Mouse (Mus musculus) Patski (cell line): Measurements from ENCODE around the gene A3galt2. TPM values are rescaled to one million over a fixed set of nuclear protein-coding genes. Genes with fewer than 3 reads are reported as not detected.

ENCODE experiments used
- ATAC-seq: fragments of 100-300 bp; one replicate; pipeline ENCODE4 v1.8.0; 2021
- CTCF ChIA-PET: fragments of 350-600 bp; sonication (Branson Sonifier 250); formaldehyde crosslinking; loops from one replicate; lab custom pipeline; 2022; ENCODE audit warnings: inconsistent platforms; lab: Charles Lee
- POLR2A ChIA-PET: fragments of 350-600 bp; sonication (Branson Sonifier 250); formaldehyde crosslinking; loops from one replicate; lab custom pipeline; 2022; ENCODE audit warnings: antibody characterized with exemption, inconsistent platforms; lab: Charles Lee
- DNase-seq: peaks from one replicate; pipeline ENCODE4 v3.0.0-alpha.2; 2011; ENCODE audit warnings: low read depth, low spot score
- H3K27me3 ChIP-seq: fragments of 371-371 bp; one replicate; pipeline ENCODE4 v1.5.1; 2021
- CTCF ChIP-seq: fragments of 100-300 bp; IDR thresholded peaks from one replicate; pipeline ENCODE4 v1.5.1; 2021
- in situ Hi-C: fragments of 300-500 bp; cut with MboI; formaldehyde crosslinking; loops from 3 replicates; pipeline ENCODE4 v1.11.1; 2018; ENCODE audit warnings: low pct_unique_long_range_greater_than_20kb, mixed read lengths
- polyA plus RNA-seq: library from polyadenylated mRNA; unstranded; gene quantifications from one replicate; pipeline ENCODE4 v1.2.3, GENCODE M21; 2021

Gene A3galt2
- polyA plus RNA-seq: 0.04 TPM

DNA sequence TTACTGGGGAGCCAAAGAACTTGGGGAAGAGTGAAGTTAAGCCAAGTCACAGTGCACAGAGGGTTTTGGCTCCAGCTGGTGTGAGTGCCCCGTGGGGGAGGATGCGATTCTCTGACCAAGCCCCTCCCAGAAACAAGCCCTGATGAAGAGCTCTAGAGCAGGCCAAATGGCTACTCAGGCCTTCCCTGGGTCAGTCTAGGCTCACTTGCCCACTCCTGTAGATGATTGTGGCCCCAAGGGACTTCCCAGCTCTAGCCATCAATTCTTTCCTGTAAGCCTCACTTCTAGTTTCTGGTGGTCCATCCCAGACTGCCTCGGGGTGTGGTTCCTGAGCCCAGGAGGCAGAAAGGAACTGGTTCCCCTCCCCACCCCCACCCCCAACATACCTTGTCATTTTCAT is at the start of gene A3galt2:
Gene A3galt2 (plus strand): TSS at position 301 of the 400 bp plus-strand sequence.
- POLR2A ChIA-PET: interaction anchor here (0.8 to 1.0 kb wide), 2 partner anchors 13 to 28 kb away, joined by 3 read pairs; no protein-coding TSS in a partner anchor
- no peak for ATAC-seq
- no peak for DNase-seq

DNA sequence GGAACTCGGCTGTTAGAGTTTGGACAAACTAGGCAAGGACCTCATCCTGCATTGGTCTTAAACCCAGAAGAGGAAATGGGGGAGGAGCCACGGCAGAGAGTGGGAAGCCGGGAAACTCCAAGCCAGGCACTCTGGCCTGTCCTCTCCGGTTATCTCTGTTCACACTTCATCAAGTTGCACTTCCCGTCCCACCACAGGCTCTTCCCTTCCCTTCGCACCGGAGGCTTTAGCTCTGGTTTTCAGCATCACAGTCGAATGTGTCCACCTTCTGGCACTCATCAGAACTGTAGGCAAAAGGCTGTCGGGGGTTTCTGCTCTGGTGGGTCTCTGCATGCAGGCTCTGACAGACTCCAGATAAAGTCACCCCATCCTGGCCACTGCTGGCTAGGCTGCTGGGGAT is 48.5 kb upstream of the A3galt2 start:
- no peaks in the 10 kb centered on the region for H3K27me3 ChIP-seq
- no peak for TF ChIP-seq CTCF
- ATAC-seq (no peak), DNase-seq (no peak)
- POLR2A ChIA-PET: no interaction called here
- CTCF ChIA-PET: interaction anchor here (1.0 kb wide), 1 partner anchor 9 kb away, joined by 3 read pairs; no protein-coding TSS in a partner anchor
- in situ Hi-C loops: no loop called here

More for the DNA sequence above, at the start of gene A3galt2:
- no peak for TF ChIP-seq CTCF
- in situ Hi-C loops: no loop called here
- no peaks in the 10 kb centered on the region for H3K27me3 ChIP-seq
- CTCF ChIA-PET: no interaction called here

DNA sequence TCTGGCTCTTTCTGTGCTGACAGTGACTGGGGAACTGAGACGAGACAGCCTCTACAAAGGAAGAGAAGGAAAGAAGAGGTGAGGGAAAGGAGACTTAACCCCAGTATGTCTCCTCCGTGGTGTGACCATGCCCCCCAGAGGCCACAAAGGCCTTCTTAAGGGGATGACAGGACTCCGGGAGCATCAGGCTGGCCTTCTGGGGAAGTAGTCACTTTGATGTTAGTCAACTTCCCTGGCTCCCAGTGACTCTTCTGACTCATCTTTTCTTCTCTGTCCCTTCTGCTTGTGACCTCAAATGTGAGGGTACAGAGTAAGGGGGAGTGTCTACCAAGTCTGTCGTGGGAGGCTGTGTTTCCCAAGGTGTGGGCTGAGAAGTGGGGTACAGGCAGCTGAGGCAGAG is 47.8 kb upstream of the A3galt2 start:
- ATAC-seq (no peak), DNase-seq (no peak)
- POLR2A ChIA-PET: no interaction called here
- in situ Hi-C loops: no loop called here
- TF ChIP-seq CTCF: no peak
- CTCF ChIA-PET: interaction anchor here (1.0 kb wide), 1 partner anchor 10 kb away, joined by 3 read pairs; no protein-coding TSS in a partner anchor
- H3K27me3 ChIP-seq: no peaks in the 10 kb centered on the region

DNA sequence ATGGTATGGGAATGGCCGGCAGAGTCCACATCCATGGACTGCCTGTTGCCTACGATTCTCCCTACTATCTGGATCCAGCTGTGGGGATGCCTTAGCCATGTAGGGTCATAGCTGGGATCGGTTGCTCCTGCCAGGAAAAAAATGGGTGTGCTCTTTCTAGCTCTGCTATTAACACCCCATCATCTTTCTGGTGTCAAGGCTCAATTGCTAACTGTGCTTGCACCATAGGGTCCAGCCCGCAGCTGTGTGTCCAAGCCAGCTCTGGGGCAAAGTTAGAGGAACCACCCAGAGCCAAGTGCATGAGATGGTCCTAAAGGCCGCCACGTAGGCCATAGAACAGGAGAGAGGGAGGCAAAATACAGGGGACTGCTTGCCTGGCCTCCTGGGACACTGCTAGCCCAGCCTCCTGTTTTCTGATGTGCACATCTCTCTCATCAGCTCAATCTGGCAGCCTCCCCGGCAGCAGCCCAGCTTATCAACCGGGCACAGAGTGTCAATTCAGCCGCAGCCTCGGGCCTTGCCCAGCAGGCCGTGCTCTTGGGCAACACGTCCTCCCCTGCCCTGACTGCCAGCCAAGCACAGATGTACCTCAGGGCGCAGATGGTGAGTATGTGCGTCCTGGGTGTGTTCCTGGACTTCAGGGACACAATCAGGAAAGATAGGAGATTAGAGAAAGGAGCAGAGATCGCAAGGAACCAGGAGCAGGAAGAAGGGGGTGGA is 45.9 kb upstream of the A3galt2 start:
- ChIA-PET POLR2A (no interaction called here), CTCF (interaction anchor here (1.4 kb wide), 1 partner anchor 149 kb away, joined by 4 read pairs; no protein-coding TSS in a partner anchor)
- ATAC-seq (no peak), DNase-seq (no peak)
- TF ChIP-seq CTCF: no peak
- no peaks in the 10 kb centered on the region for H3K27me3 ChIP-seq
- in situ Hi-C loops: no loop called here

DNA sequence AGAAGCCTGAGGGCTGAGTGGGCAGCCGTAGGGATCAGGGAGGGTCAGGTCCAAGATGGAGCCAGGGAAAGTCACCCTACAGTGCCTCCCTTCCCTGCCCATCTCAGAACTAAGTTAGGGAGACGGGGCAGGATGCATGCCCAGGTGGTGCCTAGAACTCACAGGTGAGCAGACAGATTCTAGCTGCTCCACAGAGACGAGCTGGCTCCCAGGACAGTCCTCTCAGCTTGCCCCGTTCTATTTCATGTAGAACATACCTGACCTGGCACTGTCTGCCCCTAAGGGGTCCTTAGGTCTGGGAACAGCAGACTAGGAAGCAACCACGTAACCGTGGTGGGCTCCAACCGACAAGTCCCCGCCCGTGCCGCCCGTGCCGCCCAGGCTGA is 45.4 kb upstream of the A3galt2 start:
- POLR2A ChIA-PET: interaction anchor here (1.8 kb wide), 1 partner anchor 18 kb away, joined by 4 read pairs; no protein-coding TSS in a partner anchor
- in situ Hi-C loops: loop anchor here (5.0 kb wide), 3 partner anchors 68 to 148 kb away; partner anchors contain the start of gene Zscan20
- no peaks in the 10 kb centered on the region for H3K27me3 ChIP-seq
- ATAC-seq (no peak), DNase-seq (no peak)
- TF ChIP-seq CTCF: no peak
- CTCF ChIA-PET: interaction anchor here (1.4 to 2.3 kb wide), 4 partner anchors 66 to 149 kb away, joined by 4 to 22 read pairs (median 14); no protein-coding TSS in a partner anchor

DNA sequence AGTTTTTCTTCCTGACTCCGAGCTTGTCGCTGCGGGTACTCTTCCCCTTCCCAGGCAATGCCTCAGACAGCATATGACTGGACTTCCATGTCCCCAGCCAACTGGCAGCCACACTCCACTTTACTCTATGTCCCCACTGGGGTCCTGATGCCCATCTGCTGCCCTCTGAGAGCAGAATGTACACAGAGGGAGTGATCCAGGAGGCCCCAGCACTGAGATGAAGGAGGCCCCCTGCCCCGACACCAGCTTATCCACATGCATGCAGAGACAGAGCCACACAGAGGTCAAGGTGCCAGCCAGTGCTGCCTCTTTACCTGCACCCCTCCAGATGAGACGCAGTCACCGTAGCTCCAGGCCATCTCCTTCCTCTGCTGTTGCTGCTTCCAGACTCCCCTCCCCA is 44.9 kb upstream of the A3galt2 start:
- H3K27me3 ChIP-seq: no peaks in the 10 kb centered on the region
- CTCF ChIA-PET: interaction anchor here (1.5 to 2.6 kb wide), 9 partner anchors 8 to 148 kb away, joined by 3 to 22 read pairs (median 7); no protein-coding TSS in a partner anchor
- POLR2A ChIA-PET: interaction anchor here (1.8 kb wide), 1 partner anchor 17 kb away, joined by 4 read pairs; no protein-coding TSS in a partner anchor
- ATAC-seq: no peak
- no peak for TF ChIP-seq CTCF
- in situ Hi-C loops: loop anchor here (5.0 kb wide), 3 partner anchors 67 to 147 kb away; partner anchors contain the start of gene Zscan20
- no peak for DNase-seq

DNA sequence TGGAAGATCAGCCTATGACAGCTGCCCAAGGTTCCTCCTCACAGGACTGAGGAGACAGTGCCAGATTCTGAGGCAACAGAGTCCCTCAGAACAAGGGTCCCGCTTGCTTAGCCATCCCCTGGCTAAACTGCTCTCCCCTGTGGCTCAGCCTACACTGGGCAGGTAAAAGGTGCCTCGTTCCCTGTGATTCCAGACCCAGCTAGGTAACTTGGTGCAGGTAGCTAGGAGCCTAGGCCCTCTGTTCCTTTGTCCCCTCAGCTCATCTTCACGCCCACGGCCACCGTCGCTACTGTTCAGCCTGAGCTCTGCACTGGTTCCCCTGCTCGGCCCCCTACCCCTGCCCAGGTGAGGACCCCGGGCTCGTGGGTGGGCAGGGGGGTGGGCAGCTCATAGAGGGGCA is 44.4 kb upstream of the A3galt2 start:
- TF ChIP-seq CTCF: no peak
- H3K27me3 ChIP-seq: no peaks in the 10 kb centered on the region
- ChIA-PET CTCF (interaction anchor here (0.7 to 2.6 kb wide), 25 partner anchors 9 to 148 kb away, joined by 3 to 22 read pairs (median 4); no protein-coding TSS in a partner anchor), POLR2A (interaction anchor here (1.8 to 2.0 kb wide), 2 partner anchors 17 to 60 kb away, joined by 4 read pairs; no protein-coding TSS in a partner anchor)
- in situ Hi-C loops: loop anchor here (5.0 kb wide), 3 partner anchors 67 to 147 kb away; partner anchors contain the start of gene Zscan20
- DNase-seq: no peak
- ATAC-seq: no peak

DNA sequence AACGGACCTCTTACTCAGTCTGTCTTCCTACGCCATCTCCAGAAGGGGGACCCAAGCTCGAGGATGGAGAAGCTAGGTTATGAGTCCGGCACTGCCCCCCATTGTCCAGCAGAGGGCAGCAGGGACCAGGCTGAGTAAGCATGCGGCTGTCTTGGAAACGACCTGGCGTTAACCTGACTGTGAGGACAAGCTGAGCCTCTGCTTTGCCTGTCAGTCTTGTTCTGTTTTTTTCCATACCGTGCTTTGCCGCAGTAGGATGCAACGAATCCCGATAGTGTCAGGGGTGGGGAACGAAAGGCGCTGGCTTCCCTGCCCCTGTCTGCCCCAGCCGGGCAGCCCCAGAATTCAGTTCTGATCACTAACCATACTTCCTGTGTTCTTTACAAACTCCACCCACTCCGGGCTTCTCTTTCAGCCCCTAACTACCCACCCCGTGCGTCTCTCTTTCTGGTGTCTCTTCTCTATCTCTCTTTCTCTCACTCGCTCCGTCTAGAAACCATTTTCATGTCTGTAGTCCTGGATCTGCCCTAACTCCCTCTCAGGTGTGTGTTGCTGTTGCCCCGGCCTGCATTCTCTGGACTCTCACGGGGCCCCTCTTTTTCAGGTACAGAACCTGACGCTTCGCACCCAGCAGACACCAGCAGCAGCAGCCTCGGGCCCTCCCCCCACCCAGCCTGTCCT is 43.6 kb upstream of the A3galt2 start:
- ATAC-seq: peak; percentile 60
- no peaks in the 10 kb centered on the region for H3K27me3 ChIP-seq
- CTCF ChIA-PET: interaction anchor here (0.7 to 2.6 kb wide), 27 partner anchors 8 to 173 kb away, joined by 3 to 22 read pairs (median 4); no protein-coding TSS in a partner anchor

DNA sequence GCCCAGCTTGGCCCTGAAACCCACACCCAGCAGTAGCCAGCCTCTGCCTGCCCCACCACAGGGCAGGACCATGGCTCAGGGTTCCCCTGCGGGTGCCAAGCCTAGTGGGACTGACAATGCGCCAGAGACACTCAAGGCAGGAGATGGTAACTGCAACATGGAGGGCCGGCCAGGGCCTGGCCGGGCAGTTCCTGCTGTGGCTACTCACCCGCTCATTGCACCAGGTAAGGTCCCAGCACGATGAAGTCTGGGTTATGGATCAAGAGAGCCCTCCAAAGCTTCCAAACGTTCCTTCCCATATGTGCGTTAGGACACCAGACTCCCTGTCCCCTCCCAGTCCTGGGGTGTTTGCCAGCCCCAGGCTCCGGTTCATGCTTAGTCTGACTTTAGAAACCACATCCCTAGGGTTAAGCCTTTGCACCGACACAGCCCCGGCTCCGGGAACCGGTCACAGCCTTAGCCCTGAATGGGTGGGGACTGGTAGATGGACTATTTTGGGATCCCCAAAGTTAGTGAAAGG is 43.0 kb upstream of the A3galt2 start:
- POLR2A ChIA-PET: interaction anchor here (0.7 to 2.0 kb wide), 4 partner anchors 12 to 130 kb away, joined by 3 to 4 read pairs (median 4); no protein-coding TSS in a partner anchor
- in situ Hi-C loops: loop anchor here (5.0 kb wide), 3 partner anchors 65 to 145 kb away; partner anchors contain the start of gene Zscan20
- DNase-seq: no peak
- H3K27me3 ChIP-seq: no peaks in the 10 kb centered on the region
- peak; percentile 68 for ATAC-seq
- TF ChIP-seq CTCF: no peak
- CTCF ChIA-PET: interaction anchor here (0.8 to 2.6 kb wide), 21 partner anchors 9 to 172 kb away, joined by 3 to 22 read pairs (median 4); no protein-coding TSS in a partner anchor

More for the DNA sequence above, 43.6 kb upstream of the A3galt2 start:
- no peak for TF ChIP-seq CTCF
- DNase-seq: peak; percentile 75
- in situ Hi-C loops: loop anchor here (5.0 kb wide), 3 partner anchors 66 to 146 kb away; partner anchors contain the start of gene Zscan20
- POLR2A ChIA-PET: interaction anchor here (0.7 to 2.0 kb wide), 4 partner anchors 12 to 59 kb away, joined by 3 to 4 read pairs (median 4); no protein-coding TSS in a partner anchor
